Mouse (Mus musculus) naive thymus-derived CD4-positive, alpha-beta T cell, adult 2 months (primary cell): ENCODE measurements around the gene Efcc1.

Source experiments
- DNase-seq: peaks from one replicate; pipeline ENCODE4 v3.0.0-alpha.2; 2011; ENCODE audit warnings: low read depth

Efcc1 gene

DNA sequence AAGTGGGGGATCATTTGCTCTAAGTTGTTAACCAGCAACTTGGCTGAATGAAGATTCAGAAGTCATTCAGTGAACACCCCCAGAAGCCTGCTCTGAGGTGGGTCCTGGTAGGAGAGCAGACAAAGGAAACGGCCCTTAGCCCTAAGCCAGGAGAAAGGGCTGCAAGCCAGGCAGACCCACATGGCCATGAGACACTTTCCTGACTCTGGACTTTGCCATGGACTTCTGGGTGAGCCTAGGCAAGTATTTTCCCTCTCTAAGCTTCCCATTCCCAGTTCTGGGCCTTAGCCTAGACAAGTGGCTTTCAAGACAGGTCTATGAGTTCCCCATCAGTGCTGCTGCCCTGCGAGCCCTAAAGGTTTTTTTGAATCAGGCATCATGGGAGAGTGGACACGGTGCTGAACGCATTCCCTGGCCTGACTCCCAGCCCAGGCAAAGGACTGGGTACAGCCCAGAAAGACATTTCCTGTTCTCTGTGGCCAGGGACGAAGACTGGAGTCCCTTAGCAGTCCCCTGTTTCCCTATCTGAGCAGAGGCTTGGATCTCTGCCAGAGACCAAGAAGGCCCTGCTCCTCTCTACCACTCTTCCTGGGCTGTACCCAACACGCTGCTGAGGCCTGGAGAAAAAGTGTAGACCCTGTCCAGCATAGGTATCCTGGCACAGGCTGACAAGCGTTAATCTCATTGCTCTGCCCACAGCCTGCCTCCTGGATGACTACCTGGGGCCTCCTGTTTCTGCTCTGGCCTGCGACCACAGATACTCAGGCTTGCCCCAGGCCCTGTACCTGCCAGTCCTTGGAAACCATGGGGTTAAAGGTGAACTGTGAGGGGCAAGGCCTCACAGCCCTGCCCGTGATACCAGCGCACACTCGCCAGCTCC is 47.9 kb downstream of the Efcc1 start:
- no peak for DNase-seq

DNA sequence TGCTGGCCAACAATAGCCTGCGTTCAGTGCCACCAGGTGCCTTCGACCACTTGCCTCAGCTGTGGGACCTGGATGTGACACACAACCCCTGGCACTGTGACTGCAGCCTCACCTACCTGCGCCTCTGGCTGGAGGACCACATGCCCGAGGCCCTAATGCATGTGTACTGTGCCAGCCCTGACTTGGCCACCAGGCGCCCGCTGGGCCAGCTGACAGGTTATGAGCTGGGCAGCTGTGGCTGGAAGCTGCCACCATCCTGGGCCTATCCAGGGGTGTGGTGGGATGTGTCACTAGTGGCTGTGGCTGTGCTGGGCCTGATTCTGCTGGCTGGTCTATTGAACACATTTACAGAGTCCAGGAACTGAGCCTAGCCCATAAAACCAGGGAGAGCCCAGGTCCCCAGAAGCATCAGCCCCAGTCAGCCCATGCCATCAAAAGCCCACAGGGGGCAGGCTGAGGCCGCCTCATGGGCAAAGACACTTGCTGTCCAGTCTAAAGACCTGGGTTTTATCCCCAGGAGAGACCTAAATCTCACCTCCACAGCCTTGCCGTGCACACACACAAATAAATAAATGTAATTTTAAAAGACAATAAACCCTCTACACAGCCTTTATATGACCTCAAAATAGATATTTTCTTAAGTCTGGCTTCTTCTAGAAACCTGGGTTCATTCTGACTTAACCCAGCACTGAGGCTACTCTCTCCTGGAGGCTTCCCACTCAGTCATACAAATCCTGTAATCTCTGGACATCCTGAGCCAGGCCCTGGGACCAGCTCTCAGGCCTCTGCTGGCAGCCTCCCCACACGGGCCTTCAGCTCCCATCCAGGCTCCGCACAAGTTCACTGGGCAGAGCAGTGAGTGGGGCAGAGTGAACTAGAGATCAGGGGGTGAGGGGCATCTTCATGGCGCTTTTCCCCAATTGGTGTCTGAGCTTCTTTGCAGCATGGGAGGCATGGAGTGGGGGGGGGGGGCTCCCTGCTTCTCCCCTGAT is 48.8 kb downstream of the Efcc1 start:
- no peak for DNase-seq

DNA sequence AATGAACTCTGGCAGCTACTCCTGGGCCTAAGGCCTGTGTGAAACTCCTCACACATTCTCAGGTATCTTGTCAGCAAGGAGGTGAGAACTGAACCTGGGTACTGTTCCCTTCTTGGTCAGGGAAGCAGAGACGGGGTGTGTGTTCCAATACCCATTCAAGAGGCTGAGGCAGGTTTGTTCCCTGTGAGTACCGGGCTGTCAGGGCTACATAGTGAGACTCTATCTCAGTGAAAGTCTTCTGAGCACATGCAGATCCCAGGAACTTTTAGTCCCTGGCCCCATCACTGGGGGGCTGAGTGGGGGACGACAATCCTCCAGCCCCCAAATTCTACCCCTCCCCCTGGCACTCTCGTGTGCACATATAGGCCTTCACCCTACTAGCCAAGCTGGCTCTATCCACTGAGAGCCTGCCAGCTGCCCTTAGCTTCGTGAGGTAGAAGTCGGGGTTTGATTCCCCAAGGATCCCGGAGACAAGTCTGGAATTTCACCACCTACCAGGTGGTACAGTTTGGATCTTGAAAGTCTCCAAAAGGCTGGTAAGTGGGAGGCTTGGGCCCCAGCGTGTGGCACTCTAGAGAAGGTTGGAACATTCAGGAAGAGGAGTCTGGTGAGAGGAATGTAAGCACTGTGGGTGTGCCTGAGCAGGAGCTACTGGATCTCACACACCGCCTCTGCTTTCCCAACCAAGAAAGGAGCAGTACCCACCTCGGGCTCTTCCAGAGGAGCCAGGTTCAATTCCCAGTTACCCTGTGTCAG is 50.1 kb downstream of the Efcc1 start:
- DNase-seq, result no peak

DNA sequence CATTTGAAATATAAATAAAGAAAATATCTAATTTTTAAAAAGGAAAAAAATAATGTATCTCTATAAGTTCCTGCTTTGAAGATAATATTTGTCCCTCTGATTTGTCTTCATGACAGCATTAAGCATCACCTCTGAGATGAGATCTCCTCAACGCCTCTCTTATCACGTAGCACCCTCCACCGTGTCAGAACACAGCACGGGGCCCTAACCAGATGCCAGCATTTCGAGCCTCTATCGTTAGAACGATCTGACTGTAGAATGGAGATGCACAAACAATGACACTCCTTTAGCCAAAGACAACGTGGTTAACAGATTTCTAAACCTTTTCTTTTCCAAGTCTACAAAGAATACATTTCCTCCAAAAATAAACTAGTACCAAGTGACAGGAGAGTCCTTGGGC is 53.4 kb downstream of the Efcc1 start:
- no peak for DNase-seq

DNA sequence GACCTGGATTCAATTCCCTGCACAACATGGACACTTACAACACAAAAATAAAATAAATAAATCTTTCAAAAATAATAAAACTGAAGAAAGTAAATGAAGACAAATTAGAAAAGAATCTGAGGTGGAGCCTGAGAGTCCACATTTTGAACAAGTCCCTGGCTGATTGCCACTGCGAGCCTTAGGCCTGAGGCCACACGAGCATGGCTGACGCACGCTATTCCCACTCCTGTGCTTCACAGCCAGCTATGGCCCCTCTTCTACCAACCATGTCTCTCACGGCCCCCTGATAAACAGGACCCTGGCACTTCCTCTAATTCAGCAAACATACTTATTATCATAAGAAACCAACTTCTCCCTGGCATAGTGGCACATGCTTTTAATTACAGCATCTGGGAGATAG is 56.0 kb downstream of the Efcc1 start:
- DNase-seq, result no peak

DNA sequence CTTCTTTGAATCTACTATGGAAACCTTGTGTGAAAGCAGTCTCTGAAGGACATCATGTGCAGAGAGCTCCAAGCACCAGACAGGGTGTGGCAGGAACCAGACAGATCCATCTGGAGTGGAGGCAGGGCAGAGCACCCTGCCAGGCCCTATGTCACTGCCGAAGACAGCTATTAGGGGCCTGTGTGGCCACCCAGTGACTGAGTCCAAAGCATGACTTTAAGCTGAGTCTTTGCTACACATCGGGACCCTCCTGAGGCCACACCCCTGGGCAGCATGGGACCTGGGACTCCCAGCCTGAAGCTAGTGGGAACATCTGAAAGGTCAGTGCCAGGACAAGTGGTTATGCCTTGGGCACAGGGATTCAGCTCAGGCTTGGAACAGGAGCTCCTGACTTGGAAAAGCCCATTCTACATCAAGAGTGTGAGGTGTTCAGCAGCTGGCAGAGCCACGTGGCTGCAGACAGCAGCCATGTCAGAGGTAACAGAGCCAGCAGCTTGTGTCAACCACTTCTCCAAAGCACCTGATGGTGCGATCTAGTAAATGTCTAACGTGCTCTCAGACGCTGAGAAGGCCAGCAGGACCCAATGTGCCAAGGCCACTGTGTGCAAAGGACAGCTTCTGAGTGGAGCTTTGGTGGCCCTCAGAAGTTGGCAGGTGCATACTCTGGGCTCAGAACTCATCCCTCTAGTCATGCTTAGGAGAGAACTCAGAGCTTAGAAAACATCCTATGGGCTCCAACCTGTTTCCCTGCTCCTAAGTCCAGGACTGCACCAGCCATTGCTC is 56.6 kb downstream of the Efcc1 start:
- DNase-seq, result no peak

DNA sequence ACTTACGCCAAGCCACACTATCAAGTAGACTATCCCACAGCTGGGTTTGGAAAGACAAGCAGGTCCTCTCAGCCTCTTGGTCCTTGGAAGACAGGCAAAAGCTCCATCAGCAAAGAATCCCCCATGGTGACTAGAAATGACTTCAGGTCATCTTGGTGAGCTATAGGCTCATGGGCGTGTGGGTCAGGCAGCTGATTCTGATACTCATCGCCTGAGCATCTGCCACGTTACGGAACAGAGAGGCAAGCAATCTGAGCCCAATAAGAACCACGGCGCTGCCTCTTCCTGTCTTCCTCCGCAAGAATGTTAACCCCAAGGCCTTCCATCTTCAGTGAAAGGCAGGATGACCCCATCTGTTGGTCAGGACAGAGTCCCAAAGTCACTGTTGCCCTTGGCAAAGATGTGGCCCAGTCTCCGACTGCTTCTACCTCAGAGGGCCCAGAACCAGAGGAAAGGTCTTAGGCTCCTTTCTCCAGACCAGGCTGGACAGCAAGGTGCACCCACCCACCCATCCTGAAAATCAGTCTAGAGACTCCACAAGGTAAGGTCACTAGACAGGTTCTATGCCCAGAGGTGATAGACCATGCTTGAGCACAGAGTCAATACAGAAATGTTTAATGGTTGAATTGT is 57.7 kb downstream of the Efcc1 start:
- no peak for DNase-seq

DNA sequence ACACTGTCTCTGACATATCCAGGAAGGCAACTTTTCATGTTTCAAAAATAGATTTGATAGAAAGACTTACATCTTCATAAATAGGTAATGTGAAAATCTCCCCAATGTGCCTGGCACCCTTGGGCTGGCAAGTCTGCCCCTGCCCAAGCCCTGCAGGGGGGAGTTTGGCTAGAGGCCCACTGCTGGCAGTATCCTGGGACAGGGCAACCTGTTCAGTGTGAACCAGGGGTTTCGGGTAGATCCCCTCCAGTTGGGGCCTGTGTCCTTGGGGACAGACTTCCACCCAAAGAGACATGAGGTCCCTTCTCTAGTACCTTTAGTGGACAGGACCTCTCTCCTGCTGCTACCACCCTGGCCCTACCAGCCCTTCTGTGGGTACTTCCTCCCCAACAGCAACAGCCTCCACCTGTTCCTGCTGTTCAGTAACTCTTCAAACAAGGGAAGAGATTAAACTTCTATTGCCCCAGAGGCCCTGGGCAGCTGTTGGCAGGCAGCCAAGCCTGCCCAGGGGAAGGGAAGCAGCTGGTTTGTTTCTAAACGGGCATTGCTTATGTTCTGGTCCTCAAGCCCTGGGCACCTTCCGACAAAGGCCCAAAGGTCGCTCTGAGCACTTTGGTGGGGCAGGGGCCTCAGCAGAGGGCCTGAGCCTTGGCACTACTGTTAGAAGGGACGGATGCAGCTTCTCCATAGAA is 58.4 kb downstream of the Efcc1 start:
- DNase-seq, result no peak

DNA sequence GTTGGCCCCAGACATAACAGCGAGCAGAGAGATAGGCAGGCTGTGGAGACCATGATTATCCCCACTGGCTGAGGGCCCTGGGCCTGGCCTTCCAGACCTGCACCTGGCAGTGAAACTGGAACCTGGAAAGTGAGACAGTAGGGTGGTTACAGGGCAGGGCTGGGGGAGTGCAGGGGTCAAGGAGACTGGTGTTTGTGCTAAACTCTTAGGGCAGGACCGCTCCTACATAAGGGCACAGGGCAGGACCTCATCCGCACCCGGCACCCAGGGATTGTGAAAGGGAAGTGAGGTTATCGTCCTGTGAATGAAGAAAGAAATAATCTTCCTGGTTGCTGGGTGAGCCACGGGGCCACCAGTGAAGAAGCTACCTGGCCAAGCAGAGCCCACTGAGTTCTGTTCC is 59.1 kb downstream of the Efcc1 start:
- no peak for DNase-seq

DNA sequence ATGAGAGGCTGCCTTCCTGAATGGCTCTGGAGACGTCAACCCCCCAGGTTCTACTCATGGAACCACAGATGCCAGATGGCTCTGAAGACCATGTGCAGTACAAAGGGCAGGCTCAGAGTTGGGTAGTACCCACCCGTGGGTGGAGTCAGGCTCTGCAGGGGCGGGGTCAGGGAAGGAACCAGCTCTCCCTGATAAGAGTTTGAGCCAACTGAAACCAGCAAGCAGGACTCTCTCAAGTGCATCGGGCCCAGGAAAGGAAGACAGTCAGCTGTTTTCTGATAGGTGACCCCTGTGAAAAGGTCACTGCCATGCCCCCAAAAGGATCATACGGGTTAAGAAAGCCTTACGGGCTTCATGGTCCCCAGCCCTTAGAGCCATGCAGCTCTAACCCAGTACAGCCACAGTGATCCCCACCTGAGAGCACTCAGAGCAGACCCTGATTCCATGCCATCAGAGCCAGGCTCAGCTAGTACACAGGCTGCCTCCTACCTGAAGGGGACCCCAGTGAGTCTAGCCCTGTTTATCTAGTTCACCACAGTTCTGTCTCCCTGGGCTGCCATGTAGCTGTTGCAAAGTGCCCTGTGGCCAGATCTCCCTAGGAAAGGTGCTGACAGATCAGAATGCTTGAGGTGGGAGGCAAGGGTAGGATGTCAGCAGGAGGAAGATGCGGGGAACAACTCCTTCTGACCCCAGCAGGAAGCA is 60.3 kb downstream of the Efcc1 start:
- no peak for DNase-seq

DNA sequence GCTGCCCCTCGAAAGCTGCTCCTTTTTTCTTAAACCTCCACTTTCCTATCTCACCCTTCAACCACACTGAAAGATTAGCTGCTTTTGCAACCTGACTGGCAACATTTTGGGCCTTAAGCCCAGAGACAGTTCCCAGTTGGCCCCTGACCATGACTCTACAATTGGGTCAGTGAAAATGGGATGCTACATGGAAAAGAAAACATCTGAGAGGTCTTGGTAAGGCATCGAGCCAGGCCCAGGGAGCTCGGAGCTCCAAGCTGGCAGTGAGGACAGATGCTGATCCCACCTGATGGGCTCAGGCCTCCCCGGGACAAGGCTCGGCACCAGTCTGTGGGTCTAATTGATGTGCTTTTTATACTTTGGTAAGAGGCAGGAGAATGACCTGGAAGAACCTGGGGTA is 61.2 kb downstream of the Efcc1 start:
- no peak for DNase-seq

DNA sequence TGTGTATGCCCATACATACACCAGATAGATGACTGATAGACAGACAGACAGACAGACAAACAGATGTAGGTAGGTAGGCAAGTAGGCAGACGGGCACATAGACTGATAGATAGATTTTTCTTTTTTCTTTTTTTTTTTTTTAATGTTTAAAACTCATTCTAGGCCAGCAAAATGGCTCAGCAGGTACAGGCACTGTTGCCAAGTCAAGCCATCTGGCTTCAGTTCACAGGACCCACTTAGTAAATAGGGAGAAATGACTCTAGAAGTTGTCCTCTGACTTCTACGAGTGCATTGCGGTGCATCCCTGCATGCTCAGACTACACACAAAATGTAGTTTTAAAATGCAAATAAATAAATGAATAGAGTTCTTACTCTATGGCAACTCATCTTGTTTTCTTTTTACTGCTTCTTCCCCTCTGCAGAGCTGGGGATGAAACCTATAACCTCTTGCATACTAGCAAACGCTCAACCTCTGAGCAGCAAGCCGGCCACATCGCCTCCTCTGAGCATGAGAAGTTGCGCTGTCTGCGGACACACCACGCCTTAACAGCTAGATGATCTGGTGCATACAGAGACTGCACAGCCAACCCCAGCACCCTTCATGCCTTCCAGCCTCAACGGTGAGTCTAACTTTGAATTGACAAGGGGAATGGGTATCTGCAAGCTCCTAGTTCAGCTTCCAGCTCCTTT is 63.3 kb downstream of the Efcc1 start:
- DNase-seq, result no peak

DNA sequence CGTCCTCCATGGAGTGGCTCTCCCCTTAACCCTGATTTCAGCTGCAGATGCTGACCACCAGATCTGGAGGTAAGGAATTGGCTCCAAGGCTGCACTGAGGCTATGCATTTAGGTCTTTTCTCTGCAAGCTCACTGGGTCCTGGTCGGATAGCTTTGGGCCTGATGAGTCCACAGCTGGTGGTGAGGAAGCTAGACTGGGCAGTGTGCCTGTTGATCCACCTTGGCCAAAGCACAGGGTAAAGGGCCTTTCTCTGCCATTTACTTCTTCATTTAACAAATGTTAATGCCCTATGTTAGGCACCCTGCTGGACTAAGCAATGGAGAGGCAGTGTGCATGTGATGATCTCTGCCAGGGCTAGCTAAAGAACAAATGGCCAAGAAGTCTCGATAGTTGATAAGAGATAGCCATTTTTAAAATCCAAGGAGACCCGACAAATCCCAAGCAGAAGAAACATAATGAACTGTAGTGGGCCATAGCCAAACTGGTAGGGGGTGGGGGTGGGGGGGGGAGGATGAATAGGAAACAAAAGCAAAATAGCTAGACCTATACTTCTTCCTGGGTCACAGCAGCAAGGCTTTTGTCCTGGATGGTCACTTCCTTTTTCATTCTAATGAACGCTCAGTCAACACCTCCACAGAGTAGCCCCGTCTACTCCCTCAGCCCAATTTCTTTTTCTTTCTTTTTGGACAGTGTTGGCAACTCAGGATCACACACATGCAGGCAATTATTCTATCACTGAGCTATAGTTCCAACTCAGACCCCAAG is 64.9 kb downstream of the Efcc1 start:
- DNase-seq, result no peak

DNA sequence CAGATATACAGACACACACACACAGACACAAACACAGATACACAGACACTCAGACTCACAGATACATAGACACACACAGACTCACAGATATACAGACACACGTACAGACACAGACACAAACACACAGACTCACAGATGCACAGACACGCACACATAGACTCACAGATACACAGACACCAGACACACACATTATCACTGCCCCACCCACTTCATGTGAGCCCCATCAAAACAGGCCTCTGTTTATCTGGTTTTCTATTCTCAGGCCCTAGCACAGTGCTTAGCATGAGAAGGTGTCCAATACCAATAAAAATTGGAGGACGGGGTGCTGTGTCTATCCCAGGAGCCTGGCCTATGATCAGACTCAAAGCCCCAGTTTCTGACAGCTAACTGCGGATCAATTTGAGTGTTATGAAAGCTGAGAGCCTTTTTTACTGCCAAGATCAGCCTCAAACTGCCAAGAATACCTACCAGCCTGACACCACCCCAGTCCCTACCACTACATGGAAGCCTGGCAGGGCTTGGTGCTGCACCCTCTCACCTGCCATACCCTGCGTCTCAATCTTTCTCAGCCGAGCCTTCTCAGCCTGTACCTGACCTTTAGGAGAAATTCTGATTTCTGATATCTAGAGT is 65.7 kb downstream of the Efcc1 start:
- no peak for DNase-seq

DNA sequence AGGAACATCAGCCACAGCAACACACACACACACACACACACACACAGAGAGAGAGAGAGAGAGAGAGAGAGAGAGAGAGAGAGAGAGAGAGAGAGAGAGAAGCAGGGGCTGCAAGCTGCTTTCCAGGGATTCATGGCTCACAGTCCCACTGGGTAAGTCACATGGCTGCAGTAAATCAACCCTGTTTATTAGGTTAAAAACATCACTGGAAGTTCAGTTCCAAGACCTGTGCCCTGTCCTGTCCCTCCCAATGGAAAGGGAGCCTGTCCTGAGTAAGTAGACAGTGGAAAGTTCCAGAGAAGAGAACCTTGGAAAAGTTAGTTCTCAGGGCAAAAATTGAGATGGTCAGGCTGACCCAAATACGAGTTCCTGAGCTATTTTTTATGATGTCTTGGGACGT is 66.7 kb downstream of the Efcc1 start:
- DNase-seq, result no peak

DNA sequence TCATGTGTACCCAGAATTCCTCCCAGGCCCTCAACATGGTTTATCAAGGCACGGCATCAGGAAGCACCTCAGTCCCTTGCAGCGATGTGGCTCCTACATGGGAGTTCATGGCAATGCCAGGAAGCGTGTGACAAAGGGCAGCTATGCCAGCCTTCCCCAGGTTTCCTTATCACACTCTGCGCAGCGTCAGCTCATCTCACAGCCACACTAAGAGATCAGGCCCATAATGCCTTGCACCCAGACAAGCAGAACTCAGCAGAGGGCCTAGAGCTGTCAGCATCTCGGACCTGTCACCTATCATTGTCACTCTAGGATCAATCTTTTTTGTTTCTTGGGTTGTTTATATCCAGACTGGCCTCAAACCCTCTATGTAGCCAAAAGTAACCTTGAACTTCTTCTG is 68.9 kb downstream of the Efcc1 start:
- no peak for DNase-seq

DNA sequence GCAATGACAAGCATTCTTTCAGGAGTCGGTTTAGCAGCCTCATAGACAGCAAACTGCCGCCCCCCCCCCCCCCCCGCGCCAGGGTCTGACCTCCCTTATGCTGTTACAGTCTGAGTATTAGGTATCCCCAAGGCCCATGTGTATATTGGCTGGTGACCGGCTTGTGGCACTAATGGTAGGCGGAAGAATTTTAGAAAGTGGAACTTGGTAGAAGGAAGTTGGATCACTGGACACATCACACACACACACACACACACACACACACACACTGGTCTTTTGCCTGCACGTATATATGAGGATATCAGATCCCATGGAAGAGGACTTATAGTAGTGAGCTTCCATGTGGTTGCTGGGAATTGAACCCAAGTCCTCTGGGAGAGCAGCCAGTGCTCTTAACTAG is 71.8 kb downstream of the Efcc1 start:
- no peak for DNase-seq

DNA sequence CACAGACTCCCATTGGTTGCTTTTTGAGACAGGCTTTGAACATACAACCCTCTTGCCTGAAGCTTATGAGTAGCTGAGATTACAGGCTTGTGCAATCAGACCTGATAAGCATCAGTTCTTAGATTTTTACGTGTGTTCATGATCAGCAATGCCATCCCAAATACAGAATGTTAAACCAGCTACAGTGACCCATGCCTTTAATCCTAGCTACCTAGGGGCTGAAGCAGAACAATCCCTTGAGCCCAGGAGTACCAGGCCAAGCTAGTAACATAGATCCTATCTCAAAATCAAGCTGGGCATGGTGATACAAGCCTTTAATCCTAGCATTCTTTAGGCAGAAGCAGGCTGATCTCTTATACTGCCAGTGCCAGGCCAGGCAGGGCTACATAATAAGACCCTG is 73.4 kb downstream of the Efcc1 start:
- DNase-seq, result no peak
